Mouse (Mus musculus): ENCODE measurements around the gene Tspan31.

Tspan31 gene

GRCm38 (mm10) chr10:127042468-127043115 lies 27.5 kb downstream of the Tspan31 start:
- DNase-seq (ENCODE audit: low spot score in 2 of 2), result no peak

GRCm38 (mm10) chr10:127041774-127042338 lies 28.2 kb downstream of the Tspan31 start:
- peak; percentile 81 to 87 for DNase-seq (ENCODE audit: low spot score in 2 of 2)

- DNase-seq (ENCODE audit: low spot score in 2 of 2), result peak in 1 of 2 experiments; percentile 35
Measured at GRCm38 (mm10) chr10:127041274-127041766, 28.7 kb downstream of the Tspan31 start, which contains the start of the genes Mettl1 and Eef1akmt3. Gene Mettl1 (plus strand): TSS chr10:127041414. Gene Eef1akmt3 (minus strand): TSS chr10:127041513.

GRCm38 (mm10) chr10:127040569-127041214 lies 29.4 kb downstream of the Tspan31 start:
- DNase-seq (ENCODE audit: low spot score in 2 of 2), result no peak

GRCm38 (mm10) chr10:127037641-127038040 lies 32.4 kb downstream of the Tspan31 start:
- no peak for DNase-seq (ENCODE audit: low spot score in 2 of 2)

GRCm38 (mm10) chr10:127036273-127036672 lies 33.8 kb downstream of the Tspan31 start:
- DNase-seq (ENCODE audit: low spot score in 2 of 2), result no peak

- no peak for DNase-seq (ENCODE audit: low spot score in 2 of 2)
Measured at GRCm38 (mm10) chr10:127033301-127033741, 36.7 kb downstream of the Tspan31 start.

GRCm38 (mm10) chr10:127030336-127031296 lies 39.4 kb downstream of the Tspan31 start, which contains the start of gene Tsfm:
Gene Tsfm (minus strand): TSS chr10:127030840.
- peak; percentile 76 to 88 for DNase-seq (ENCODE audit: low spot score in 2 of 2)

- DNase-seq (ENCODE audit: low spot score in 2 of 2), result no peak
Measured at GRCm38 (mm10) chr10:127018422-127018821, 51.6 kb downstream of the Tspan31 start.

All from heart, adult 9 months (tissue).